Mouse (Mus musculus): Measurements from ENCODE around the gene Gm17651. TPM values are rescaled to one million over a fixed set of nuclear protein-coding genes. Genes with fewer than 3 reads are reported as not detected.
A peak's percentile ranks its signal among the peaks of the same experiment; 100 is the strongest.

Gene Gm17651
- polyA plus RNA-seq, 1 experiment from 2014 or later: not detected

DNA sequence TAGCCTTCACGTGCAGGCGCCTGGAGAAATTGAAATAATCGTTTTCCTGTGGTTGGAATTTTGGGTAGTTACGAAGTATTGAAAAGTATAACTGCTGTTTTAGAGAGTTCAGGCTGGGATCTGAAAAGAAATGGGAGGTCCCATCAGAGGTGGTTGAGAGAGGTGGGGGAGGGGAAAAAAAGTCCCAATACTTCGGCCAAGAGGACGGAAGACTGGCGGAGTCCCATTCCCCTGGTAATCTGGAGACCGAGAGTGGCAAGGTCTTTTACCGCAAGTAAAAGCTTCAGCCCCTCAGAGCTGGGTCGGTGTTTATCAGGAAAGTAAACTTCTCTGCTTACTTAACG lies 7.6 kb upstream of the Gm17651 start:
- no peak for ATAC-seq
- WGBS: 2% methylated on average over 11 of the region's 11 CpGs
- Histone ChIP-seq H3K4me2 (replicated peaks; ENCODE audit: low read depth, low read length) (peak overlapping the region; percentile 82), H3K27ac (ENCODE audit: low read length) (no peak overlapping the region), H3K4me3 (ENCODE audit: low read depth, low read length) (peak overlapping the region; percentile 39), H3K4me1 (ENCODE audit: insufficient read depth, low read depth, low read length) (peaks cover 11% of the 10 kb centered on the region; the same call in 1 of the 2 replicates), H3K9ac (replicated peaks; ENCODE audit: low read depth) (no peak overlapping the region), H3K36me3 (ENCODE audit: insufficient read depth, low read length) (no peaks in the 10 kb centered on the region), H3K9me3 (ENCODE audit: low read length) (no peaks in the 10 kb centered on the region), H3K27me3 (replicated peaks; ENCODE audit: insufficient read depth, low read length) (no peaks in the 10 kb centered on the region)
- DNase-seq (ENCODE audit: low spot score): no peak
- TF ChIP-seq EP300 (IDR thresholded peaks at IDR 0.05) (no peak), CTCF (IDR thresholded peaks at IDR 0.05) (no peak)

DNA sequence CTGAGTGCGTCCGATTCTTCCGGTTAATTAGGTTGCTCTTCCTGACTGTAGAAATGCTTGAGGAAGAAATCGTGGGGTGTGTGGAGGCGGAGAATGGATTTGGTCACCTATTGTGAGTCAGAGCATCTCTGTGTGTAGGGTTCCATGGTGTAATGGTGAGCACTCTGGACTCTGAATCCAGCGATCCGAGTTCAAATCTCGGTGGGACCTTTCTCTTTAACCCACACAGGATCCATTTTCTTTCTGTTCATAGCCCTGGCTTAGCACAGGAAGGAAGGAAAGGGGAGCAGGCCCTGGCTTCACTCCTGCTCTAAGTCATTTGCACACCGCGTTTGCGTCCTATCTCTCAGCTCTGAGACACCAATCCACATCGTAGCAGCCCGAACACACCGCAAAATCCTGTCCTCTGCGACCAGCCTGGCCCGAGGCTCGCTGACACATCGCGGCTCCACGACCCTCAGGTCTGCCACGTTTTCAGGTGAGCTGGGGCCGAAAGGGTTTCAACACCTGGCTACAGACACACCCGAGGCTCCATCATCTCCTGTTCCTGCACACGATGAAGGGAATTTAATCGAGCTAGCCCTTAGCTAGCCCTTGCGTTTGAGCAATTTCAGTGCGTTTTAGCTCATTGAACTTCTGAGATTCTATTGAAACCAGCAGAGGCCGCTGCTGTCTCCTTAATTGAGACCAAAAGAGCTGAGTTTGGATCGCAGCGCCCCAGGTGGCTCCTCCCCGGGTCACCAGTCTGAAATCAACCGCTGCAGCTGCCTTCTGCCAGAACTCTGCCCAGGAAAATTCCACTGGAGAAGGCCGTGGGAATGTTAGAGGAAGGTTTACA lies 7.0 kb upstream of the Gm17651 start:
- peaks cover 11% of the 10 kb centered on the region; the same call in 1 of the 2 replicates for H3K4me1 ChIP-seq (ENCODE audit: insufficient read depth, low read depth, low read length)
- peak; percentile 18; the same call in 1 of the 2 replicates for TF ChIP-seq EP300 (IDR thresholded peaks at IDR 0.05)
- TF ChIP-seq CTCF (IDR thresholded peaks at IDR 0.05): peak; percentile 79
- H3K27ac ChIP-seq (ENCODE audit: low read length): no peak overlapping the region

DNA sequence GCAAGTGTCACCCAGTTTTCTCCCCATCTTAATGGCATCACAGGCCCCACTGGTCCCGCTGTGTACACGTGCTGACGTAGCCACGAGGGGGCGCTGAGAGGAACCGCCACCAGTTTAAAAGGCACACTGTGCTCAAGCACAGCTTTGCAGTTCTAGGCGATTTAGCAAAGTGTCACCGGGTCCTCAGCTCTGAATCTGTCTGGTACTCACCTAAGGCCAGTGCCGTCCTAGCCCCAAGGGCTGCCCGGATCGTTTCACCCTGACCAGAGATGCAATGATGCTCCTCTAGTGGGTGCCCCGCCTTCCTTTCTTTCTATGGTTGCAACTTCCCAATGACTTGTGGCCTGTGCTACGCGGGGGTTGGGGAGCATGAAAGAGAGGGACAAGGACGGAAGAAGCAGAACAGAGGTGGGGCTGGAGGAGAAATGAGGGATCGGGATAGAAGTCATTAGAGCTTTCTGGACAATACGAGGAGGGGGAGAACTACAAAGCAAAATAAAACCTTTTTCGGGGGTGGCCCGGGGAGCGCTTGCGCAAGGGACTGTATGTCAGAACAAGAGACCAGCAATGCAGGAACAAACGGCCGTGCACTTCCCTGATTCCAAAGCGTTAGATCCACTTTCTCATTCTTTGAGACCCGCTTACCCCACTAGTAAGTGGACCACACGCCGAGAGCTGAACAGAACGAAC lies 6.3 kb upstream of the Gm17651 start:
- ATAC-seq (peak; percentile 62), DNase-seq (ENCODE audit: low spot score) (peak; percentile 75)
- peaks cover 11% of the 10 kb centered on the region; the same call in 1 of the 2 replicates for H3K4me1 ChIP-seq (ENCODE audit: insufficient read depth, low read depth, low read length)
- peak overlapping the region; percentile 82 for H3K4me2 ChIP-seq (replicated peaks; ENCODE audit: low read depth, low read length)
- H3K27me3 ChIP-seq (replicated peaks; ENCODE audit: insufficient read depth, low read length): no peaks in the 10 kb centered on the region
- H3K36me3 ChIP-seq (ENCODE audit: insufficient read depth, low read length): no peaks in the 10 kb centered on the region
- H3K27ac ChIP-seq (ENCODE audit: low read length): no peak overlapping the region
- 3% methylated on average over 28 of the region's 28 CpGs for WGBS
- TF ChIP-seq CTCF (IDR thresholded peaks at IDR 0.05): peak; percentile 90
- TF ChIP-seq EP300 (IDR thresholded peaks at IDR 0.05): no peak
- H3K4me3 ChIP-seq (ENCODE audit: low read depth, low read length): peak overlapping the region; percentile 39
- H3K9me3 ChIP-seq (ENCODE audit: low read length): no peaks in the 10 kb centered on the region
- peak overlapping the region; percentile 23; the same call in 1 of the 2 replicates for H3K9ac ChIP-seq (replicated peaks; ENCODE audit: low read depth)

More for the DNA sequence above, 7.0 kb upstream of the Gm17651 start:
- 3% methylated on average over 33 of the region's 33 CpGs for WGBS
- Histone ChIP-seq H3K4me3 (ENCODE audit: low read depth, low read length) (peak overlapping the region; percentile 39), H3K9me3 (ENCODE audit: low read length) (no peaks in the 10 kb centered on the region), H3K27me3 (replicated peaks; ENCODE audit: insufficient read depth, low read length) (no peaks in the 10 kb centered on the region), H3K36me3 (ENCODE audit: insufficient read depth, low read length) (no peaks in the 10 kb centered on the region), H3K9ac (replicated peaks; ENCODE audit: low read depth) (peak overlapping the region; percentile 23; the same call in 1 of the 2 replicates), H3K4me2 (replicated peaks; ENCODE audit: low read depth, low read length) (peak overlapping the region; percentile 82)
- 0 out of 2 replicates have a peak, but pooled peaks have one; percentile 9 for ATAC-seq
- peak; percentile 87 for DNase-seq (ENCODE audit: low spot score)

DNA sequence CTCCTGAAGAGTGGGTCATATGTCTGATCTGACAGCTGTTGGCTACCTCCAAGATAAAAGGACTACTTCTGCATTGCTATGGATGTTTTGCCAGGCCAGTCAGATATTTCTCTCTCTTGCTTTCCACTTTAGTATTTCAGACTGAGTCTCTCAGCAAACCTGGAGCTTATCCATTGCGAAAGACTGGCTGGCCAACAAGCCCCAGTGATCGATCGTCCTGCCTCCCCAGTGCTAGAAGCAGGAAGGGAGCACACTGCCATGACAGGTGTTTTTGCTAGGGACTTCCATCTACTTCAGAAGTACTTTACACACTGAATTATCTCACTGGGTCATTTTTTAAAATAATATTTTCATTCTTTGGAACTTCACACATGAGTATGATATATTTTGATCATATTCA lies 3.9 kb upstream of the Gm17651 start:
- Histone ChIP-seq H3K9ac (replicated peaks; ENCODE audit: low read depth) (no peak overlapping the region), H3K4me3 (ENCODE audit: low read depth, low read length) (no peak overlapping the region), H3K36me3 (ENCODE audit: insufficient read depth, low read length) (no peaks in the 10 kb centered on the region), H3K9me3 (ENCODE audit: low read length) (no peaks in the 10 kb centered on the region), H3K4me1 (ENCODE audit: insufficient read depth, low read depth, low read length) (peaks cover 11% of the 10 kb centered on the region; the same call in 1 of the 2 replicates), H3K4me2 (replicated peaks; ENCODE audit: low read depth, low read length) (no peak overlapping the region), H3K27ac (ENCODE audit: low read length) (no peak overlapping the region), H3K27me3 (replicated peaks; ENCODE audit: insufficient read depth, low read length) (no peaks in the 10 kb centered on the region)
- TF ChIP-seq EP300 (IDR thresholded peaks at IDR 0.05) (no peak), CTCF (IDR thresholded peaks at IDR 0.05) (no peak)
- WGBS: 81% methylated on average over 3 of the region's 3 CpGs
- ATAC-seq (no peak), DNase-seq (ENCODE audit: low spot score) (no peak)

DNA sequence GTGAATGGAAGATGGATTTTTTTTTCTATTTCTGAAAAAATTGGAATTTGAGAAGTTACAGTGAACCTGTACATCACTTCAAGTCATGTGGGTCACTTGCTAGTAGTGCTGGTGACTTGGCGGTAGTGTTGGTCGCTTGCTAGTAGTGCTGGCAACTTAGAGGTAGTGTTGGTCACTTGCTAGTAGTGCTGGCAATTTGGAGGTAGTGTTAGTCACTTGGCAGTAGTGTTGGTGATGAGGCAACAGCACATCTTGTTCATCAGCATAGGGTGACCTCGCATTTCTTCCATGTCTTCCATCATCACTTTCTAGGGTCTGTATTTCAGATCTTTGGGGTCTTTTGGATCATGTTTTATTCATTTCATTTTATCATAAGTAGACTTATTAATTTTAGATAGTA lies 1.6 kb upstream of the Gm17651 start:
- 0 out of 2 replicates have a peak, but pooled peaks cover 3% of the 10 kb centered on the region for H3K36me3 ChIP-seq (ENCODE audit: insufficient read depth, low read length)
- H3K4me3 ChIP-seq (ENCODE audit: low read depth, low read length): no peak overlapping the region
- DNase-seq (ENCODE audit: low spot score) (no peak), ATAC-seq (no peak)
- TF ChIP-seq EP300 (IDR thresholded peaks at IDR 0.05) (no peak), CTCF (IDR thresholded peaks at IDR 0.05) (no peak)
- WGBS: 96% methylated on average over 3 of the region's 3 CpGs
- no peak overlapping the region for H3K9ac ChIP-seq (replicated peaks; ENCODE audit: low read depth)
- no peak overlapping the region for H3K27ac ChIP-seq (ENCODE audit: low read length)
- H3K27me3 ChIP-seq (replicated peaks; ENCODE audit: insufficient read depth, low read length): no peaks in the 10 kb centered on the region
- H3K9me3 ChIP-seq (ENCODE audit: low read length): no peaks in the 10 kb centered on the region
- no peak overlapping the region for H3K4me2 ChIP-seq (replicated peaks; ENCODE audit: low read depth, low read length)
- H3K4me1 ChIP-seq (ENCODE audit: insufficient read depth, low read depth, low read length): 0 out of 2 replicates have a peak, but pooled peaks cover under 1% of the 10 kb centered on the region

DNA sequence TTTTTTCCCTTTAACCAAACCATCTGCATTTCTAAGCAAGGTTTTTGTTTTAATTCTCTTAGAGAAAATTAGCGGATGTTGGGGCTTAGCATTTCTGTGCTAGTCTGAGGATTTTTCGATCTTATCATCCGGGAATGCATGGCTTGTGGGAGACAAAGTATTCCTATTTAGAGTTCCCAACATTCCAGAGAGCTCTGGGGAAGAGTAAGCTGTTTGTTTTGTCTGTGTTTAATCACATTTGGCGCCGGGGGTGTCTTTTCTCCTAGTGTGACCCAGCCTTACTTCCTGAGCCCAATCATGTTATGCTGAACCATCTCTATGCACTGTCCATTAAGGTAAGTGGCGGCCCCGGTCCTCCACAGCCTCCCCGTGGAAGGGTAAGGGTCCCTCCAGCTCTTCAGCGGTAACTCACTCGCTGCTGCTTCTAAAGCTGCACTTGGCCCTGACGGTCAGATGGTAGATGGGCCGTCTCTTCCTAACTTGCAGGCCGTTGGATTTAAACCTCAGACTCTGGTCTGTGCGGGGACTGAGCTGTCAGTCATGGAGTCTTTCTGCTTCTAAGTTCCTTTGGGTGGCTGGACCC lies 7.3 kb downstream of the Gm17651 start:
- H3K27ac ChIP-seq (ENCODE audit: low read length): no peak overlapping the region
- no peaks in the 10 kb centered on the region for H3K27me3 ChIP-seq (replicated peaks; ENCODE audit: insufficient read depth, low read length)
- H3K36me3 ChIP-seq (ENCODE audit: insufficient read depth, low read length): peaks cover 35% of the 10 kb centered on the region
- H3K4me1 ChIP-seq (ENCODE audit: insufficient read depth, low read depth, low read length): no peaks in the 10 kb centered on the region
- no peak overlapping the region for H3K4me3 ChIP-seq (ENCODE audit: low read depth, low read length)
- no peak overlapping the region for H3K9ac ChIP-seq (replicated peaks; ENCODE audit: low read depth)
- no peak overlapping the region for H3K4me2 ChIP-seq (replicated peaks; ENCODE audit: low read depth, low read length)
- ATAC-seq (no peak), DNase-seq (ENCODE audit: low spot score) (no peak)
- WGBS: 62% methylated on average over 14 of the region's 14 CpGs
- no peaks in the 10 kb centered on the region for H3K9me3 ChIP-seq (ENCODE audit: low read length)
- TF ChIP-seq CTCF (IDR thresholded peaks at IDR 0.05) (no peak), EP300 (IDR thresholded peaks at IDR 0.05) (no peak)
